Mouse (Mus musculus) regulatory T cell (primary cell): ENCODE measurements around the gene Ptma.

Experiments
- in situ Hi-C: fragments of 300-600 bp; cut with MboI, MseI; formaldehyde crosslinking; loops from one replicate; pipeline ENCODE4 v1.15.1; 2025; ENCODE audit warnings: high pct_unique_total_duplicates

Gene Ptma

DNA sequence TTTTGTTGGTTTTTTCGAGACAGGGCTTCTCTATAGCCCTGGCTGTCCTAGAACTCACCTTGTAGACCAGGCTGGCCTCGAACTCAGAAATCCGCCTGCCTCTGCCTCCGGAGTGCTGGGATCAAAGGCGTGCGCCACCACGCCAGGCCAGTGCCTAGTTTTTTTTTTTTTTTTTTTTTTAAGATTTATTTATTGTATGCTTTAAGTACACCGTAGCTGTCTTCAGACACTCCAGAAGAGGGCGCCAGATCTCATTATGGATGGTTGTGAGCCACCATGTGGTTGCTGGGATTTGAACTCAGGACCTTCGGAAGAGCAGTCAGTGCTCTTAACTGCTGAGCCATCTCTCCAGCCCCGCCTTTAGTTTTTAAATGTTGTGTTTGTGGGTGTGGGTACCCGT lies 13.1 kb downstream of the Ptma start:
- in situ Hi-C loops, result loop anchor here (5.0 kb wide), 1 partner anchor 37 kb away; no protein-coding TSS in a partner anchor

DNA sequence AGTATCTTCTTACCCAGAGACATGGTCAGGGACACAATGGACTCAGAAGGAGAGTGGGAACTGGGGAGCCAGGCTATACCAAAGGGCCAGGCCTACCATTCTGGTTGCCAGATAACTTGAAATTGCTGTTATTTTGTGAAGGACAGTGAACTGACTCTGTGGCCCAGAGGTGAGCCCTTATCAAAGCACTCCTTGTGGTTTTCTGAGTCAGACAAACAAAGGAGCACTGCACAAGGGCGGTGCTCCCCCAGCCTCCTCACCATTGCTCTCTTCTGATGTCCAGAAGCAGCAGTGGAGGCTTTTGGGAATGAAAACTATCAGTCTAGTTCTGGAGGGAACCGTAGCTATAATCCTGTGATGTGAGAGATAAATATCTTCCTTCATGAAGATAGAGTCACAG lies 16.1 kb downstream of the Ptma start:
- in situ Hi-C loops, result no loop called here

- in situ Hi-C loops, result no loop called here
Measured at GRCm38 (mm10) chr1:86546797-86547196, 20.3 kb downstream of the Ptma start.

- in situ Hi-C loops, result no loop called here
Measured at GRCm38 (mm10) chr1:86551299-86551698, 24.8 kb downstream of the Ptma start.

GRCm38 (mm10) chr1:86551877-86552276 lies 25.4 kb downstream of the Ptma start:
- in situ Hi-C loops, result no loop called here

DNA sequence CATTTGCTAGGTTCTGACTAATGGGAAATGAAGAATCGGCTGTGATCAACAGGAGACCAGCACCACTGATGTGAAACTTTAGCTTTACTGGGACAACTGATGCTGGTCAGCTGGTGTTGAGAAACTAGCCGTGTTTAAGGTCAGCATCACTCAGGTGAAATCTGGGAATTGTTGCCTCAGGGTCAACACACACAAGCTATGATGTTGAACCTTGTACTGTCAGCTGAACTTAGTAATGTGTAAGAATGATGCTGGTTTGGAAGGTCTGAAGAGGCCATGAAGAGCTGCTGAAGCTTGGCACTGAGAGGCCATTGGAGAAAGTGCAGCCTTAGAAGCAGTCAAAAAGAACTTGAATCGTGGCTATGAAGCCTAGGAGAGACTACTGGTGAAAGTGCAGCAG lies 29.1 kb downstream of the Ptma start:
- in situ Hi-C loops, result no loop called here

GRCm38 (mm10) chr1:86557872-86558271 lies 31.3 kb downstream of the Ptma start:
- in situ Hi-C loops, result no loop called here

GRCm38 (mm10) chr1:86559232-86559631 lies 32.7 kb downstream of the Ptma start:
- in situ Hi-C loops, result no loop called here

DNA sequence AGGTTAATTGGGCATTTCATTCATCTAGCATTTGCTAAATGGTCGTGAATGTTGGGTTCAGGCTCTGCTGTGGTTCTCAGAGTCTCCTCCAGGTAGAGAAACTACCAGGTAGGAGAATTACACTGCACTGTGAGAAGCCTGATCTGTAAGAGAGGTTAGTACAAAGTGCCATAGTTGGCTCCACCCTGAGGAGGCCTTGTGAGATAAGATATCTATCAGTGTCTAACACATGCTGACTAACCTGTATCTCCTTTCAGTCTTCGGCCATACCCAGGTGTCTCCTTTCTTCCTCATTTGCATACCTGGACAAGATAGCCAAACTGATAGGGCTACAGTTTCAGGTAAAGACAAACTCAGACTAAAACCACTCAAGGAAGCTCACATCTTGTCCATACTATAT lies 36.1 kb downstream of the Ptma start:
- in situ Hi-C loops, result no loop called here

GRCm38 (mm10) chr1:86568409-86568808 lies 41.9 kb downstream of the Ptma start:
- in situ Hi-C loops, result no loop called here

DNA sequence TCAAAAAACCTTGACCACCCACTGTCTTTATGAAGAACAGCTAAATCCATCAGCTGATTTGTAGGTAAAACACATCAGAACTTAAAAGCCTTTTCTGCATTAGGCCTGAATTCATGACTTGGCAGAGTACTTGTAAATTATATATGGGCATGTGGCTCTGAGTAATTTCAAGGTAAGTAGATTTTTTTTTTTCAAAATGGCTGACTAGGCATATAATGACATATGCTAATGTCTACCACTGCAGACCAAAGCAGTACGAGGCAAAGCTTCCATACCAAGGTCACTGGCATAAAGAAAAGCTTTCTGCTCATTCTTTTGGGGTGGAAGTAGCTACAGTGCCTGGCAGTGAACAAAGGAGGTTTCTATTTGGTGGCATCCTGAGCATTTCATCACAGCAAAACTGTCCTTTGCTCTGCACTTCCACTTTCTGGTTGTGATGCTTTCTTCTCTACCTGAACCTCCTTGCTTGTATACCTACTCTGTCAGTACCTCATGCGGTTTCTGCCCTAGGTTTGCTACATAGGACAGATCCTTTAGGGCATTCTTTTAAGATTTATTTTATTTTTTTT lies 42.9 kb downstream of the Ptma start:
- in situ Hi-C loops, result no loop called here

DNA sequence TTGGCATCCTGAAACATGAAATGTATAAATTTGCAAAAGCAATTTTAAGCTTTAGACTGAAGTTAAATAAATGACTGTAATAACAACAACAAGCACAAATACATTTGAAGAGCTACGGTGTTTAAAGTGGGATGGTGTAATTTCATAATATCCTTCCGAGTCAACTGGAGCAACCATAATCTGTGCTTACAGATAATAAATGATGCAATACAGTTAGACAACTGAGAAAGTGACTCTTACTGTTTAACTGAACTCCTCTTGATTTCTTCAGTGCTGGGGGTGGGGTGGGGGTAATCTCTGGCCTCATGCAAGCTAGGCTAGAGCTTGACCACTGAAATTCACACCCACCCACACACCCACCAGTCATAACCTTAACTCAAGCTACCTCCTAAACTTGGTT lies 44.9 kb downstream of the Ptma start:
- in situ Hi-C loops, result no loop called here

DNA sequence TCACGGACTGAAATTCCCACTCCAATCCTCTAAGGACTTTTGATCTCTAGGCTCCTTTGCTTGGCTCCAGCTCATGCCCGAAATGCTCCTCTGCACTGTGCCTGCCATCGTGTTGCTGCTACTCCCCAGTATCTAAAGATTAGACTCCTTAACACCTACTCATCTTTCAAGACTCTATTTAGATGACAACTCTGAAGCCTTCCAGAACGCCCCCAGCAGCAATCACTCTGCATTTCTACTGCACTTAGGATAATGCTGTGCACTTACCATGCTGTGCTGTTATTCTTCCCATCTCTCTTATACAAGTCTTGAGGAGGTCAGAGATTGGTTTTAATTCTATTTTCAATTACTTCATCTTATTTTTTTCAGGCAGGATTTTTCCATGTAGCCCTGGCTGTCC lies 45.4 kb downstream of the Ptma start:
- in situ Hi-C loops, result no loop called here
